Mouse (Mus musculus) spleen, adult 2 months (tissue): ENCODE data around the gene Bbx.

Experiments
- CTCF ChIP-seq: fragments of 200-500 bp; IDR thresholded peaks from 2 replicates; pipeline ENCODE4 v1.5.1; 2011; ENCODE audit warnings: mild to moderate bottlenecking, inconsistent platforms; ENCODE audit not compliant: insufficient read depth, insufficient read length, insufficient replicate concordance; ENCODE audit errors: extremely low read depth
- POLR2A ChIP-seq: fragments of 200-500 bp; IDR thresholded peaks from 2 replicates; pipeline ENCODE4 v1.6.1; 2011; ENCODE audit warnings: low read depth, low read length, inconsistent platforms

DNA sequence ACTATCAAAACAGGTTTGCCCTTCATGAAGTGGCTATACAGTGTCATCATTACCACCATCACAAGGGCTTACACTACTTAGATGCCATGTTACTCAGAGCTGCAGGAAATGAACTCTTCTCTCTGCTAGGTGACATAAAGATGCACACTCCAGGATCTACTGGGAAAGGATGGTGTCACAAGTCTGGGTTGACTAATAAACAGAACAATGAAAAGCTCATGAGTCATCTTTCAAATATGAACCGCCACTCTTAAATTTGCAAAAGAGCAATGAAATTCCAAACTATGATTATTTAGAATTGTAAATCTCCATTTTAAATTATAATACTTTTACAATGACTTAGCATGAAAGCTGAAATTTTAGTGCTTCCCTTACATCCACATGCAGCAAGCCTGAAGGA, 129.6 kb downstream of the Bbx start:
- TF ChIP-seq CTCF (no peak), POLR2A (no peak)
